ENCODE assay signal across 8 mouse cellular contexts in the genomic region with DNA sequence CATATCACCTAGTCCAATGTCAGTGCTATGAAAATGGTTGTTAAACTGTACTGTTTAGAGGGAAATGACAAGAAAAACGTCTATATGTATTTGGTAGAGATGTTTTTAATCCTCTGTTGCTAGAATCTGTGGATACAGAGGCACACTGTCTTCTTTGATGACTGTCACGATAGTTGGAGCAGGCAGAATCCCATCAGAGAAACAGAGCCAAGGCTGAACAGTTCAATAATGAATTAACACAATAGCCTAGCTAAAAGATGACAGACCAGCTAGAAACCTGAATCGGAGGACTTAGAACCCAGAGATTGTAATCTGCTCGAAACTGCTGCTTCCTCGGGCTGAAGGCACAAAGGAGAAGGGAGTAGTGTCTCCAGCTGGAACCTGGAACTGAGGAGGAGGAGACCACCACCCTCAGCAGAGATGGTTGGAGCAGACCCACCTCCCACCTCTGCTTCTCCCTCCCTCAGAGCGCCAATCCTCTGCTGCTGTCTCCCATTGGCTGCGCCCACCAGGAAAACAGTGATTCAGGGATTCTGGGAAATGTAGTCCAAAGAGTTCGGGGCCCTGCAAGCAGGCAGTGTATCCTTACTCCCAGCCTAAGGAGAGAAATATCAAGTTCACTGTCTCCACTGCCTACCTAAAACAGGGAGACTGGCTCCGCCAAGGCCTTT.
DNase-seq lines count a peak whose midpoint lies in the region; ATAC-seq lines count a peak whose summit lies in the region.

No protein-coding gene starts in this region.

- H3K4me2 ChIP-seq in intestine, embryonic 14.5 days (ENCODE audit: low read length), result peak overlapping the region; percentile 54

- H3K27me3 ChIP-seq in intestine, embryonic 14.5 days (replicated peaks; ENCODE audit: control insufficient read depth, insufficient read depth, low read length), result no peaks in the 10 kb centered on the region

- WGBS in intestine, embryonic 14.5 days, result 14% methylated on average over 9 of the region's 9 CpGs

- no peaks in the 10 kb centered on the region for H3K9me3 ChIP-seq in intestine, embryonic 14.5 days (ENCODE audit: control insufficient read depth, low read length)

- no peaks in the 10 kb centered on the region for H3K36me3 ChIP-seq in intestine, embryonic 14.5 days (ENCODE audit: control insufficient read depth, insufficient read depth, low read length)

- H3K27ac ChIP-seq in intestine, embryonic 14.5 days (ENCODE audit: low read depth), result 0 out of 2 replicates have a peak overlapping the region, but pooled peaks have one; percentile 30

- H3K4me3 ChIP-seq in intestine, embryonic 14.5 days (ENCODE audit: low read depth, low read length), result peak overlapping the region; percentile 31

- peak; percentile 88 for ATAC-seq in intestine, embryonic 14.5 days (replicated peaks; ENCODE audit: low FRiP score, low TSS enrichment, low read depth)
- no peak for ATAC-seq in activated CD4-positive, CD25-positive, alpha-beta regulatory T cell, adult 4 months

- intact Hi-C loops in gastrocnemius, postnatal 14 days (cut with DNase I; ENCODE audit: low total_unique reads), result no loop called here

- peak overlapping the region; percentile 45 for H3K9ac ChIP-seq in intestine, embryonic 14.5 days (ENCODE audit: low read length)

- H3K4me1 ChIP-seq in intestine, embryonic 14.5 days (replicated peaks; ENCODE audit: control insufficient read depth, insufficient read depth, low read length), result peaks cover 21% of the 10 kb centered on the region

- DNase-seq in adipocyte (ENCODE audit: low spot score), result peak; percentile 48
- peak; percentile 43 to 71 for DNase-seq in cerebellum, postnatal 4 days (ENCODE audit: low spot score in 2 of 2)
- DNase-seq in gastrocnemius, postnatal 14 days, result peak; percentile 49
- peak; percentile 70 for DNase-seq in intestine, embryonic 14.5 days (ENCODE audit: low spot score)
- peak; percentile 58 to 88 for DNase-seq in left cerebral cortex, adult 8-10 months (ENCODE audit: low spot score in 2 of 2)
- peak; percentile 85 for DNase-seq in lung, postnatal 36 days
- peak; percentile 81 to 84 for DNase-seq in right cerebral cortex, postnatal 36 days (ENCODE audit: low spot score in 2 of 2)
